Mouse (Mus musculus) C2C12 (cell line): ENCODE data around the gene Mical2.

Experiments
- CTCF ChIP-seq: IDR thresholded peaks from one replicate; pipeline ENCODE4 v1.5.1; 2011; ENCODE audit not compliant: control insufficient read depth, insufficient read depth, insufficient read length
- MAX ChIP-seq: IDR thresholded peaks from one replicate; pipeline ENCODE4 v1.6.1; 2011; ENCODE audit warnings: mild to moderate bottlenecking, control low read depth
- MYOG ChIP-seq: IDR thresholded peaks from one replicate; pipeline ENCODE4 v1.6.1; 2011; ENCODE audit not compliant: control insufficient read depth, insufficient read length; ENCODE audit errors: extremely low read depth
- USF1 ChIP-seq: IDR thresholded peaks from one replicate; pipeline ENCODE4 v1.6.1; 2011; ENCODE audit warnings: low read depth, mild to moderate bottlenecking, control low read depth, moderate library complexity

DNA sequence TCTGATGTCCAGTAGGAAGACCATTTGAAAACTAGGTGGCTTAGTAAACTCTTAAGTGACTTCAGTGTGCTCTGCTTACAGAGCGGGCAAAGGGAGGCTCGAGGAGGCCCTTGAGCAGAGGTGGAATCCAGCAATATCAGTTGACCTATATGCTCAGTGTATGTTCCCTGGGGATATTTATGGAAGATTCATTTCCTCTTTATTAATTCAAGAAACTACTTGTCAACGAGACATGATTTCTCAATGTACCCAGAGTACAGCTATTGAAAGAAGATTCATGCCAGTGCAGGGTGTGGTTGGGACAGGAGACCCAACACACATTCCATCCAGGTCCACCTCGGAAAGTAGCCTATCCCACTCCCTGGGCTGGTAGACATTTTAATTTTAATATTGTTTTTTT lies 231.7 kb downstream of the Mical2 start:
- no peak for TF ChIP-seq MAX
- no peak for TF ChIP-seq CTCF
- no peak for TF ChIP-seq USF1
- TF ChIP-seq MYOG, result no peak
